Mouse (Mus musculus) spleen, postnatal 10 days (tissue): ENCODE results near the gene Skint7.
"Not testable (repeated sequence)": the region's sequence is repeated elsewhere in the genome, so short reads cannot be mapped to it uniquely, and the experiment has no call there.

Experiments used
- DNase-seq, 2 experiments: peaks; one replicate each; pipeline ENCODE4 v3.0.0; 2021 to 2022; ENCODE audit warnings: low spot score in 2 of 2

Skint7 gene

DNA sequence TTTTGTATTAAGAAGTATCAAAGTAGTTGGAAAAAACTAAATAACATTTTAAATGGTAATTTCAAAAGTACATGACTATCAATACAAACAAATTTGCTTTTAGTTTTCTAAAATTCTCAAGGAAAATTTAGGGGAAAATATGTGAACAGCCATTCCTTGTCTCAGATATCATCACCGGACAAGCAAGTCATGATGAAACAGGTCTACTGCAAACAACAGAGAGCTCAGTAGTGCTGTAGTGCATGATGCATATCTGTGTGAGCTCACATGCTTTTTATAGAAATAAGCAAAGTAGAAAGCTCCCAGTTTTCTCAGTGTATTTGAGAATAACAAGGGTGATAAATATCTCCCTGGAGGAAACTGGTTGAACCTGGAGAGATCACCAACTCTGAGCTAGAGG is at the start of gene Skint7:
Gene Skint7, plus strand, starts transcription at position 301 of the 400 bp plus-strand sequence.
- DNase-seq: no peak

DNA sequence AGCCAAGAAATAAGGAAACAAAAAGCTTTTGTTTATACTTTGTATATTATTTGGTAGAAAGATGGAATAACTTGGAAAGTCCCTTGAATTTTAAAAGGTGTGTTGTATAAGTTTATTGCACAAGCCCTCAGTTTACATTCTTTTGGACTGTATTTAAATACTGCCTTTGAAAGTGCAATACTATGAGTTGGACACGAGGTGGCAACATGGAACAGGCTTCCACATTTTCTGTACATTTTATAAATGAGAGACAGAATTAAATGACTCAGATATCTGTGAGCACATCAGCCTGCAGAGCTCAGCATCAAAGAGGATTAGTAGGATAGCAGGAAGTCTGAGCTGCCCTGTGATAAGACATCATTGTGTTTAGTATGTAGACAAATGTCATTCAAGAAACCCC is 11.4 kb upstream of the Skint7 start:
- no peak for DNase-seq

DNA sequence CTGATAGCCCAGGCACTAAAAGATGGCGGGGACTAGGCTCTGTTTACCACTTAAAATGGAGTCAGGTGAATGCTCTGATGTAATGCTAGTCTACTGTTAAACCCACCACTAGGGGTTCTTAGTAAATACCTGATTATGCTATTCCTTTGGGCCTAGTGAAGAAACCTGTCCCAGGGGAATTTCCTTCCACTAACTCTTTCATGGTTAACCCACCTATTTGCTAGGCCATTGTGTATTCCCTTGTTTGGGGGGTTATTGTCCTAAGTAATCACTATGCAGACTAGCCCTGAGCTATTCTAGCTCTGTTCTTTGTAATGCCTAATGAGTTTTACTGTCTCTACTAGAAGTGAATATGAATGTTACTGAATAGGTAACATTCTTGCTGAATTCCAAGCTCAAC is 9.5 kb upstream of the Skint7 start:
- DNase-seq: not testable (repeated sequence)

DNA sequence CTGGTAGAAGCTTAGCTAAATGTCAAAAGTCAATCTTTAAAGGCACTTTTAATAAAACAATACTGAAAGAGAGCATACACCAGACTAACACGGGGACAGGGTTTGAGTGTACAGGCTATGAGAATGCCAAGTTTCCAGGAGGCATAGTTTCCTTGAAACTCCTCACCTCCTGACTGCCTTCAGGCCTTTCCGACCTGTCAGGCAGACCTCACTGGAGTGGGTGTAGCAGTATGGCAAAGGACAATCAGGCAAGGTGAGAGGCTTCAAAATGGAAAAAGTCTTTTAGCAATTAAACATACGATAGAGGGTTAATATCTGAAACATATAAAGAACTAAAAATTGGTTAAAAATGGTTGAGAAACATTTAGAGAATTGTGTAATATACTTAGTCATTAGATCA is 9.1 kb upstream of the Skint7 start:
- no peak for DNase-seq

DNA sequence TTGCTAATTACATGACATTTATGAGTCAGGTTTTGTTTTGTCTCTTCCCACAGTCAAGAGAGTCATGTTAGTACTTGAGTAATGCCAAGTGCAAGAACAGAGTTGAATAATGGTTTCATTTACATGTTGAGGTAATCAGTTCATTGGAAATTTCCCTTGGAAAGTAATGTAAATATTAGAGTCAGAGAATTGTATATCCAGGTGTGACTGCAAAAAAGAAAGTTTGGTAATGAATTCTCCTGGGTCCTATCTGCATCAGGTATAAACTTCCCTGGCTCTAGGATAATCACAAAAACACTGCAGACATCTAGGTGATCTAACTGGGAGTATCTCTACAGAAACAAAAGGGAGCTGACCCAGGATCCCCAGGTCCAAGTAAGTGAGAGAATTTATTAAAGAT is 33.2 kb downstream of the Skint7 start, which contains the start of gene Skint1:
Gene Skint1, plus strand, starts transcription at position 301 of the 400 bp plus-strand sequence.
- no peak for DNase-seq
